Mouse (Mus musculus): ENCODE measurements around the gene Bsg.

- no peak for TF ChIP-seq CTCF (IDR thresholded peaks at IDR 0.05; ENCODE audit: insufficient read depth, low read depth, low read length)
- no peak for TF ChIP-seq POLR2A (IDR thresholded peaks at IDR 0.05; ENCODE audit: insufficient read depth, low read depth, low read length)
Observed at GRCm38 (mm10) chr10:79696129-79696651, 8.1 kb upstream of the Bsg start.

Measured in olfactory bulb, adult 2 months (tissue).